Mouse (Mus musculus): Measurements from ENCODE around the gene Lrrc4. TPM values are rescaled to one million over a fixed set of nuclear protein-coding genes. Genes with fewer than 3 reads are reported as not detected.

The Lrrc4 gene
- total RNA-seq, 2 experiments from 2014 or later, result not detected

GRCm38 (mm10) chr6:28692659-28693058 lies 138.9 kb downstream of the Lrrc4 start:
- ATAC-seq (replicated peaks; ENCODE audit: low FRiP score, poor library complexity, severe bottlenecking), result no peak

- ATAC-seq (replicated peaks; ENCODE audit: low FRiP score, poor library complexity, severe bottlenecking), result no peak
These were observed 143.8 kb downstream of the Lrrc4 start for GRCm38 (mm10) chr6:28687776-28688175.

- ATAC-seq (replicated peaks; ENCODE audit: low FRiP score, poor library complexity, severe bottlenecking), result no peak
These were observed 145.8 kb downstream of the Lrrc4 start for GRCm38 (mm10) chr6:28685745-28686144.

GRCm38 (mm10) chr6:28685052-28685451 lies 146.5 kb downstream of the Lrrc4 start:
- no peak for ATAC-seq (replicated peaks; ENCODE audit: low FRiP score, poor library complexity, severe bottlenecking)

- no peak for ATAC-seq (replicated peaks; ENCODE audit: low FRiP score, poor library complexity, severe bottlenecking)
These were observed 149.8 kb downstream of the Lrrc4 start for GRCm38 (mm10) chr6:28681521-28682457.

- ATAC-seq (replicated peaks; ENCODE audit: low FRiP score, poor library complexity, severe bottlenecking), result no peak
These were observed 151.0 kb downstream of the Lrrc4 start for GRCm38 (mm10) chr6:28680537-28680936.

- ATAC-seq (replicated peaks; ENCODE audit: low FRiP score, poor library complexity, severe bottlenecking), result no peak
These were observed 152.7 kb downstream of the Lrrc4 start for GRCm38 (mm10) chr6:28678896-28679295.

GRCm38 (mm10) chr6:28674686-28675085 lies 156.9 kb downstream of the Lrrc4 start:
- ATAC-seq (replicated peaks; ENCODE audit: low FRiP score, poor library complexity, severe bottlenecking), result no peak

- no peak for ATAC-seq (replicated peaks; ENCODE audit: low FRiP score, poor library complexity, severe bottlenecking)
These were observed 159.2 kb downstream of the Lrrc4 start for GRCm38 (mm10) chr6:28672388-28672787.

GRCm38 (mm10) chr6:28669251-28669650 lies 162.3 kb downstream of the Lrrc4 start:
- no peak for ATAC-seq (replicated peaks; ENCODE audit: low FRiP score, poor library complexity, severe bottlenecking)

- no peak for ATAC-seq (replicated peaks; ENCODE audit: low FRiP score, poor library complexity, severe bottlenecking)
These were observed 164.0 kb downstream of the Lrrc4 start for GRCm38 (mm10) chr6:28667586-28667985.

- ATAC-seq (replicated peaks; ENCODE audit: low FRiP score, poor library complexity, severe bottlenecking), result no peak
These were observed 166.8 kb downstream of the Lrrc4 start for GRCm38 (mm10) chr6:28664716-28665115.

GRCm38 (mm10) chr6:28663670-28664069 lies 167.9 kb downstream of the Lrrc4 start:
- no peak for ATAC-seq (replicated peaks; ENCODE audit: low FRiP score, poor library complexity, severe bottlenecking)

GRCm38 (mm10) chr6:28663004-28663403 lies 168.5 kb downstream of the Lrrc4 start:
- no peak for ATAC-seq (replicated peaks; ENCODE audit: low FRiP score, poor library complexity, severe bottlenecking)

- no peak for ATAC-seq (replicated peaks; ENCODE audit: low FRiP score, poor library complexity, severe bottlenecking)
These were observed 175.0 kb downstream of the Lrrc4 start for GRCm38 (mm10) chr6:28656511-28656910.

GRCm38 (mm10) chr6:28645231-28645630 lies 186.3 kb downstream of the Lrrc4 start:
- ATAC-seq (replicated peaks; ENCODE audit: low FRiP score, poor library complexity, severe bottlenecking), result no peak

GRCm38 (mm10) chr6:28642909-28643308 lies 188.6 kb downstream of the Lrrc4 start:
- no peak for ATAC-seq (replicated peaks; ENCODE audit: low FRiP score, poor library complexity, severe bottlenecking)

- ATAC-seq (replicated peaks; ENCODE audit: low FRiP score, poor library complexity, severe bottlenecking), result no peak
These were observed 191.5 kb downstream of the Lrrc4 start for GRCm38 (mm10) chr6:28640088-28640487.

- ATAC-seq (replicated peaks; ENCODE audit: low FRiP score, poor library complexity, severe bottlenecking), result peak; percentile 31; the same call in 1 of the 2 replicates
These were observed 195.8 kb downstream of the Lrrc4 start for GRCm38 (mm10) chr6:28635531-28636348.

- ATAC-seq (replicated peaks; ENCODE audit: low FRiP score, poor library complexity, severe bottlenecking), result no peak
These were observed 196.5 kb downstream of the Lrrc4 start for GRCm38 (mm10) chr6:28635092-28635491.

- ATAC-seq (replicated peaks; ENCODE audit: low FRiP score, poor library complexity, severe bottlenecking), result no peak
These were observed 197.9 kb downstream of the Lrrc4 start for GRCm38 (mm10) chr6:28633656-28634055.

Data from erythroblast, adult 5-6 weeks (primary cell).